Mouse (Mus musculus) liver, embryonic 16.5 days (tissue): Measurements from ENCODE around the gene Smug1. TPM values are rescaled to one million over a fixed set of nuclear protein-coding genes. Genes with fewer than 3 reads are reported as not detected.

ENCODE experiments used
- ATAC-seq: fragments of 200-750 bp; cut with Nextera tagmentation; 2 replicates; pipeline ENCODE4 v1.8.0; 2017; ENCODE audit warnings: low read depth, mild to moderate bottlenecking, moderate number of reproducible peaks, moderate library complexity
- H3K27ac ChIP-seq: fragments of 300-500 bp; sonication (generic); 2 replicates; pipeline ENCODE4 v1.5.1; 2014; ENCODE audit warnings: mild to moderate bottlenecking, low read length
- H3K27me3 ChIP-seq: fragments of 300-500 bp; sonication (generic); 2 replicates; pipeline ENCODE4 v1.6.1; 2014; ENCODE audit warnings: low read depth, low read length, mixed read lengths; ENCODE audit not compliant: control insufficient read depth, insufficient read depth
- H3K36me3 ChIP-seq: fragments of 300-500 bp; sonication (generic); 2 replicates; pipeline ENCODE4 v1.6.1; 2014; ENCODE audit warnings: mild to moderate bottlenecking; ENCODE audit not compliant: control insufficient read depth, insufficient read depth
- H3K4me1 ChIP-seq: fragments of 300-500 bp; sonication (generic); 2 replicates; pipeline ENCODE4 v1.6.1; 2014; ENCODE audit warnings: low read depth, low read length, mixed read lengths; ENCODE audit not compliant: control insufficient read depth
- H3K4me2 ChIP-seq: fragments of 300-500 bp; sonication (generic); 2 replicates; pipeline ENCODE4 v1.6.1; 2014; ENCODE audit warnings: low read depth, low read length, mixed read lengths
- H3K4me3 ChIP-seq: fragments of 300-500 bp; sonication (generic); 2 replicates; pipeline ENCODE4 v1.5.1; 2014; ENCODE audit warnings: low read depth, mild to moderate bottlenecking, low read length
- H3K9ac ChIP-seq: fragments of 300-500 bp; sonication (generic); 2 replicates; pipeline ENCODE4 v1.6.1; 2014; ENCODE audit warnings: low read depth, low read length
- H3K9me3 ChIP-seq: fragments of 300-500 bp; sonication (generic); replicated peaks from 2 replicates; pipeline ENCODE4 v1.6.1; 2016; ENCODE audit warnings: low read length; ENCODE audit not compliant: control insufficient read depth
- WGBS: fragments of 180-500 bp; shearing (Covaris S2); extraction: QIAGEN DNeasy Blood & Tissue Kit; methylation state at CpG from one replicate; pipeline ENCODE4 v1.1.7; 2014; ENCODE audit not compliant: insufficient replicate concordance; 5-methylcytosine and 5-hydroxymethylcytosine counted together
- polyA plus RNA-seq: library from polyadenylated mRNA; unstranded; fragments of >200 nt; fragmentation: Nextera tagmentation; extraction: Ambion mirVana; gene quantifications from 2 replicates; pipeline ENCODE4 v1.2.1, GENCODE M21; 2015

Gene Smug1
- polyA plus RNA-seq, 1 experiment from 2014 or later, result 5.8 TPM

DNA sequence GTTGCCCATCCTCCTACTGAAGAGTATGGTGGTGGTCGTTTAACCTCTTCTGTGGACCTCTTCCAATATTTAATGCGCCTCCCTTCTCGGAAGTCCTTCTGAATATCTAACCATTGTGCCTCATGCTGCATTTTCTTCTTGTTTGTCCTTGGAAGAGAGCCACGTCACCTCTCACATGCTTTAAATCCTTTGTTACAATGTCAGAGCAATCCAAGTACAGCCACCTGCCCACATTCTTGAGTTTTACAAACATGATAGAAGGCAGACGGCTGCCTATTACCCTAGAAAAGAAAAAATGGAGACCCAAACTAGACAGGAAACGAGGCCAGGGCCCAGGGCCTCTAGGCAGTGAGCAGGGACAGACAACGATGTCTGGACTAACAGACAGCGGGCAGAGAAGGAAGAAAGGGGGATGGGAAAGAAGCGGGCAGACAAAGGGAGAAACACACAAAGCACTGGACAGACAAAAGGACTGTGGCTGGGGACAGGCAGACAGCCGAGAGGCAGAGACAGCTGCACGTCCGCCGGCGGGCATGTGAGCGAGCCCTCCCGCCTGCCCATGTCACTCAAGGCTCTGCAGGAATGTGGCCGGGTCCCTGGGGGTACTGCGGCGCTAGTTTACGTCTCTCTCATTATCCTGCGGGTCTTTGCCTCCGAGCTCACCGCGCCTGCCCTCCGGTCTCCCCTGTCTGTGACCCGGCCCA lies 2.9 kb upstream of the Smug1 start:
- Histone ChIP-seq H3K27me3 (peaks cover 85% of the 10 kb centered on the region), H3K36me3 (no peaks in the 10 kb centered on the region), H3K4me3 (no peak overlapping the region; the same call in 1 of the 2 replicates), H3K27ac (no peak overlapping the region), H3K4me1 (peaks cover 13% of the 10 kb centered on the region), H3K9ac (no peak overlapping the region), H3K4me2 (peak overlapping the region; percentile 63; the same call in 1 of the 2 replicates), H3K9me3 (no peaks in the 10 kb centered on the region)
- 5% methylated on average over 26 of the region's 26 CpGs for WGBS
- no peak for ATAC-seq

DNA sequence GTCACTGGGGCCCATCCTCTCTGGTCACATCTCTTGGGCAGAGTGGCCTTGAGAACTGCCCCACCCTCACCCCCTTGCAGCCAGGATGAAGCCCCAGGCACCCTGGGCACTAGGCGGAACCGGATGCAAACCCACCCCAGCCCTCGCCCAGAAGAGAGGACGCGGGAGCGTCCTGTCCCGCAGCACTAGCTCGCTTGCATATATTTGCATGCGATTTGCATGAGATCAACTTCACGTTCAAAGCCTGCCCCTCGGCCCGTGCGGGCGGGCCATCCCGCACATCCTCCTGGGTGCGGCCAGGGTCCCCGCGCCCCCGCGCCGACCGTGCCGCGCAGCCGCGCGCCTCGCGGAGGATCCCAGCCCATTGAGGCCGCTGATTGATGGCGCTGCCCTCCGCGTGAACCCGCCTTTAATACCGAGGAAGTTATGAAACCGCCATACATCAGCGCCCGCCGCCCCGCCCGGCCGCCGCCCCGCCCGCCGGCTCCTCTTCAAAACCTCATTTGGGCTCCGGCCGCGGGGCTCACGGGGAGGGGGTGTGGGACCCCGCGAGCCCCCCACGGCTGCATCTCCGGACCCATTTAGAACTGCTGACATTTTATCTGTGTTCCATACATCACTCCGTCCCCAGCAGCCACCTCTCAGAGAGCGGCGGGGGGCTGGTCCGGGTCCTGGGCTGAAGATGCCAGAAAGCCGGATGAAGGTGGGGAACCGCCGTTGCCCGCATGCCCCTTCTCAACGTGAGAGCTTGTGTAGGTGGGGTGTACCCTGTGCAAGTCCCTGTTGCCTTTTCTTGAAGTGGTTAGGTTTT lies 2.1 kb upstream of the Smug1 start:
- ATAC-seq, result no peak
- WGBS, result 1% methylated on average over 63 of the region's 63 CpGs
- H3K4me2 ChIP-seq, result peak overlapping the region; percentile 63
- peaks cover 78% of the 10 kb centered on the region for H3K27me3 ChIP-seq
- no peak overlapping the region for H3K27ac ChIP-seq
- H3K36me3 ChIP-seq, result no peaks in the 10 kb centered on the region
- no peak overlapping the region for H3K9ac ChIP-seq
- no peaks in the 10 kb centered on the region for H3K9me3 ChIP-seq
- H3K4me1 ChIP-seq, result peaks cover 13% of the 10 kb centered on the region
- peak overlapping the region; percentile 61 for H3K4me3 ChIP-seq

DNA sequence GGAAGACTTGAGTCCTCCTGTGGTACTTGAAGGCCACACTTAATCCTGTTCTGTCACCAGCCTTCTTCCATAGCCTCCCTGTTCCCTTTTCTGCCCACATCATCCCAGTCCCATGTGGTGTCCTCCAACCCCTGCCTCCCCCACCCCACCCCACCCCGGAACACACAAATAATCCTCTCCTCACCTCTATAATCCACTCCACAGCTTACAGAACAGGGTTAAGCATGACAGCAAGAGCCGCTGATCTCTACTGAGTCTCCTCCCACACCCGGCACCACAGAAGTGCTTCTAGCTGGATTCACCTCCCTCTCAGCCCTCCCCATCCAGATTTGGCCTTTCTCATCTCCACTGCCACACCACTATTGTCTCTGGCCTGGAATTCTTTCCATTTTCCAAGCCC lies 894 bp upstream of the Smug1 start:
- Histone ChIP-seq H3K4me1 (peaks cover 17% of the 10 kb centered on the region), H3K4me2 (no peak overlapping the region), H3K9me3 (no peaks in the 10 kb centered on the region), H3K36me3 (no peaks in the 10 kb centered on the region), H3K9ac (no peak overlapping the region), H3K27ac (no peak overlapping the region), H3K27me3 (peaks cover 65% of the 10 kb centered on the region), H3K4me3 (no peak overlapping the region)
- no peak for ATAC-seq
- WGBS, result 21% methylated on average over 3 of the region's 3 CpGs

DNA sequence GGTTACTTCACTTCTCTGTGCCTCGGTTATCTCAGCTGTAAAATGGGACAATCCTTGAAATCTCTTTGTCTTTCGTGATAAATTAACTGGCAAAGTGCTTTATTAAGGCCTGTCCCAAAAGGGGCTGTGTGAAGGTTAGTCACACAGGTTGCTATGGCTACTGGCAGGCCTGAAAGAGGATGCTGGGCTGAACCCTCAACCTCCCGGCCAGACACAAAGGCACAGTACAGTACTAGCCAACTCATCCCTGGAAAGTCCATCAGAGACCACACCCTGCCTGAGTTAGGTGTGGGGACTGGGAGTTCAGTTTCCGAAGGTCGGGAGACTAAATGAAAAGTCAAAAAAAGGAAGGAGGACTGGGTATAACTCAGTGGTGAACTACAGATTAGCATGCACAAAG lies 968 bp downstream of the Smug1 start:
- Histone ChIP-seq H3K4me2 (no peak overlapping the region), H3K27ac (no peak overlapping the region), H3K9me3 (no peaks in the 10 kb centered on the region), H3K4me1 (peaks cover 20% of the 10 kb centered on the region), H3K4me3 (no peak overlapping the region), H3K9ac (no peak overlapping the region), H3K27me3 (peaks cover 47% of the 10 kb centered on the region), H3K36me3 (no peaks in the 10 kb centered on the region)
- no peak for ATAC-seq
- 45% methylated on average over 5 of the region's 5 CpGs for WGBS

DNA sequence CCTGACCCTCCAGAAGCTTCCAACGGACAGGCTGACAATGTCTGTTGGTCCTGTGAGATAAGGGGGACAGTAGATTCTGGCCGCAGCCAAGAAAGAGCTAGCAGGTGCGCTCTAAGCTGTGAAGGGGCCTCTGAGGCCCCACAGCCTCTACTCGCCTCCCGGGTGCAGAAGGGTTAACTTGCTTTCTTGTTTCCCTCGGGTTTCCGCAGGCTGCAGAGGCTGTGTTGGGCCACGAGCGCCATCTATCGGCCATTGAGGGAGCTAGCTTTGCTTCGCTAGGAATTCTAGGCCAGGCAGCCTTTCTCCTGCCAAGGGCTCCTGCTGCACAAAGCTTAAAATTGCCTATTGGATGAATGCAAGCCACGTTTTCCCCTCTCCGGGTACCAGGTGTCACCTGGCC lies 1.5 kb downstream of the Smug1 start:
- H3K4me1 ChIP-seq, result peaks cover 20% of the 10 kb centered on the region
- no peak for ATAC-seq
- peaks cover 41% of the 10 kb centered on the region for H3K27me3 ChIP-seq
- no peaks in the 10 kb centered on the region for H3K9me3 ChIP-seq
- H3K4me3 ChIP-seq, result no peak overlapping the region
- no peak overlapping the region for H3K4me2 ChIP-seq
- no peaks in the 10 kb centered on the region for H3K36me3 ChIP-seq
- H3K9ac ChIP-seq, result no peak overlapping the region
- H3K27ac ChIP-seq, result no peak overlapping the region
- under 1% methylated on average over 13 of the region's 13 CpGs for WGBS

DNA sequence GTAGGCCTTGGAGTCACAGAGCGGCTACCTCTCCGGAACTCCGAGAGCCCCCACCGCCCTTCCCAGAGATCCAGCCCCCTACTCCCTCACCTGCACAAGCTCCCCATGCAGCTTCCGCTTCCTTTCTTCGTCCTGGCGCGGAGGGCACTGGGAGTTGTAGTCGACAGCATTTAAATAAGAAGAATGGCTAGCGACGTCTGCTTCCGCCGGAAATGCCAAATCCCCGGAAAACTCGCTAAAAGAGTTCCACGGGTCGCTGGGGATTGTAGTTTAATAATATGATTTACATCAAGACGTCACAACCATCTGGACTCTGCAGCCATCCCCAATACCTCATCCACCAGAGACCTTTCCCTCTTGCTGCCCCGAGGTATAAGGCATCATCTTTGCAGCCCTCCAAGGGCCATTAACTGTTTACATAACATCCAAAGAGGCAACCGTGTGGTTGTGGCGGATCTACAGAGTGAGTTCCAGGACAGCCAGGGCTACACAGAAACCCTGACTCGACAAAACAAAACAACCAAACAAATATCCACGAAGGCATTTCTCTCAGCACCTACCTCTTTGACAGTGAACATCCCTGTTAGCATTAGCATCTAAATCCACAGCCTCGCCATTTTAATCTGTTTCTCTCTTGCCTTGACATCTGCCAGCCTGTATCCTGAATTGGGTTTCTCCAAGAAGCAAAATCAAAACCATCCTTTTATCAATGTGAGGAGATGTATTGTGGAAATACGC lies 3.5 kb downstream of the Smug1 start:
- peak; percentile 81 for ATAC-seq
- H3K4me3 ChIP-seq, result peak overlapping the region; percentile 78
- WGBS, result 9% methylated on average over 25 of the region's 25 CpGs
- peak overlapping the region; percentile 61 for H3K9ac ChIP-seq
- H3K9me3 ChIP-seq, result no peaks in the 10 kb centered on the region
- peak overlapping the region; percentile 78 for H3K4me2 ChIP-seq
- no peak overlapping the region for H3K27ac ChIP-seq
- no peaks in the 10 kb centered on the region for H3K36me3 ChIP-seq
- peaks cover 10% of the 10 kb centered on the region for H3K4me1 ChIP-seq
- H3K27me3 ChIP-seq, result peaks cover 21% of the 10 kb centered on the region

DNA sequence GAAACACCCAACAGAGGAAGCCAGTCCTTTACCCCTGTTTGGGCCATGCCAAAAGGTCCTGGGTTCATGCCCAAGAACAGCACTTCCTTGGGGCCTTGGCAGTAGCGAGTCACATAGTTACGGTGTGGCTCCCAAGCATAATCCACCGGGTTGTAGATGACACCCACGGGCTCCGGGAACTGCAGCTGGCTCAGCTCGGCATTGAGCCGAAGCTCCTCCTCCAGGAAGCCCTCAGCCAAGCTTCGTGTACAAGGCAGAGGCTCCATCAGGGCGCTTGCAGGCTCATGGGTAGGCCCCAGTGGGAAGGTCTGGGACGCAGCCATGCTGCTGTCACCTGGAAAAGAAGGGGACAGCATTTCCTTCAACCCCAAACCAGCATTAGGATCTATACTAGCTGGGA lies 9.3 kb downstream of the Smug1 start:
- Histone ChIP-seq H3K4me2 (no peak overlapping the region), H3K4me3 (no peak overlapping the region), H3K4me1 (peaks cover 2% of the 10 kb centered on the region), H3K9me3 (no peaks in the 10 kb centered on the region), H3K9ac (no peak overlapping the region), H3K36me3 (no peaks in the 10 kb centered on the region), H3K27me3 (no peaks in the 10 kb centered on the region), H3K27ac (no peak overlapping the region)
- 73% methylated on average over 10 of the region's 10 CpGs for WGBS
- ATAC-seq, result no peak

DNA sequence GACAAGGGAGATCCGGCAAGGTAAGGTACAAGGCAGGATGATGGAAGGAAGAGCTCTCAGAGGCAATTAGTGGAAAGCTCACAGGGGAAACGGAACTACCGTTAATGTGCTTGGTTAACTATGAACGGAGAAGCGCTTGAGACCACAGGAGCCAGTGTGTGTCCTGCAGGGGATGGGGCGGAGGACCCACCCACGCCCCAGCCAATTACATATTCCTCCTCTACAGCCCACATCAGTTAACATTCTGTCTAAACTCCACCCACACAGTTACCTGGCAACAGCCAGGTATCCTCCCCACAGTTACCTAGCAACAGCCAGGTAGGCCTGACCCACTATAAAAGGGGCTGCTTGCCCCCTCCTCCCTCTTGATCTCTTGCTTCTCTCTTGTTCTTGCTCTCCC lies 10.0 kb downstream of the Smug1 start:
- Histone ChIP-seq H3K4me3 (no peak overlapping the region), H3K36me3 (no peaks in the 10 kb centered on the region), H3K27ac (no peak overlapping the region), H3K27me3 (no peaks in the 10 kb centered on the region), H3K4me2 (no peak overlapping the region), H3K9ac (no peak overlapping the region), H3K4me1 (no peaks in the 10 kb centered on the region), H3K9me3 (no peaks in the 10 kb centered on the region)
- 72% methylated on average over 7 of the region's 7 CpGs for WGBS
- ATAC-seq, result no peak
